Mouse (Mus musculus) lung, postnatal 0 days (tissue): ENCODE measurements around the gene Gm20388. TPM values are rescaled to one million over a fixed set of nuclear protein-coding genes. Genes with fewer than 3 reads are reported as not detected.
A peak's percentile ranks its signal among the peaks of the same experiment; 100 is the strongest.
"Not testable (repeated sequence)": the region's sequence is repeated elsewhere in the genome, so short reads cannot be mapped to it uniquely, and the experiment has no call there.

Source experiments
- ATAC-seq: fragments of 200-750 bp; cut with Nextera tagmentation; 2 replicates; pipeline ENCODE4 v1.8.0; 2017; ENCODE audit warnings: moderate library complexity
- DNase-seq: peaks from one replicate; pipeline ENCODE4 v3.0.0-alpha.2; 2016; ENCODE audit warnings: low spot score
- H3K27ac ChIP-seq: fragments of 300-500 bp; sonication (generic); 2 replicates; pipeline ENCODE4 v1.5.1; 2014; ENCODE audit warnings: antibody characterized with exemption, mild to moderate bottlenecking, low read length, mixed read lengths
- H3K27me3 ChIP-seq: fragments of 300-500 bp; sonication (generic); replicated peaks from 2 replicates; pipeline ENCODE4 v1.6.1; 2014; ENCODE audit warnings: low read length, mixed read lengths; ENCODE audit not compliant: insufficient read depth
- H3K36me3 ChIP-seq: fragments of 300-500 bp; sonication (generic); 2 replicates; pipeline ENCODE4 v1.6.1; 2014; ENCODE audit warnings: low read length, mixed read lengths; ENCODE audit not compliant: insufficient read depth
- H3K4me1 ChIP-seq: fragments of 300-500 bp; sonication (generic); 2 replicates; pipeline ENCODE4 v1.6.1; 2014; ENCODE audit warnings: antibody characterized with exemption, low read depth, low read length, mixed read lengths; ENCODE audit not compliant: insufficient read depth
- H3K4me2 ChIP-seq: fragments of 300-500 bp; sonication (generic); replicated peaks from 2 replicates; pipeline ENCODE4 v1.6.1; 2014; ENCODE audit warnings: low read depth, mild to moderate bottlenecking, low read length, moderate library complexity, mixed read lengths
- H3K4me3 ChIP-seq: fragments of 300-500 bp; sonication (generic); 2 replicates; pipeline ENCODE4 v1.5.1; 2014; ENCODE audit warnings: low read depth, low read length
- H3K9ac ChIP-seq: fragments of 300-500 bp; sonication (generic); replicated peaks from 2 replicates; pipeline ENCODE4 v1.6.1; 2014; ENCODE audit warnings: low read depth, mild to moderate bottlenecking
- H3K9me3 ChIP-seq: fragments of 300-500 bp; sonication (generic); 2 replicates; pipeline ENCODE4 v1.6.1; 2016; ENCODE audit warnings: low read length, mixed read lengths
- CTCF ChIP-seq: IDR thresholded peaks from 2 replicates; pipeline ENCODE4 v1.5.1; 2016; ENCODE audit warnings: antibody characterized with exemption, mild to moderate bottlenecking
- EP300 ChIP-seq: IDR thresholded peaks from 2 replicates; pipeline ENCODE4 v1.6.1; 2016; ENCODE audit warnings: antibody characterized with exemption, mild to moderate bottlenecking, control low read depth
- WGBS: fragments of 180-500 bp; shearing (Covaris S2); extraction: QIAGEN DNeasy Blood & Tissue Kit; methylation state at CpG from one replicate; pipeline ENCODE4 v1.1.7; 2014; 5-methylcytosine and 5-hydroxymethylcytosine counted together
- polyA plus RNA-seq: library from polyadenylated mRNA; unstranded; fragments of >200 nt; fragmentation: Nextera tagmentation; extraction: Ambion mirVana; gene quantifications from 2 replicates; pipeline ENCODE4 v1.2.1, GENCODE M21; 2015

Gm20388 gene
- polyA plus RNA-seq, 1 experiment from 2014 or later = not detected

DNA sequence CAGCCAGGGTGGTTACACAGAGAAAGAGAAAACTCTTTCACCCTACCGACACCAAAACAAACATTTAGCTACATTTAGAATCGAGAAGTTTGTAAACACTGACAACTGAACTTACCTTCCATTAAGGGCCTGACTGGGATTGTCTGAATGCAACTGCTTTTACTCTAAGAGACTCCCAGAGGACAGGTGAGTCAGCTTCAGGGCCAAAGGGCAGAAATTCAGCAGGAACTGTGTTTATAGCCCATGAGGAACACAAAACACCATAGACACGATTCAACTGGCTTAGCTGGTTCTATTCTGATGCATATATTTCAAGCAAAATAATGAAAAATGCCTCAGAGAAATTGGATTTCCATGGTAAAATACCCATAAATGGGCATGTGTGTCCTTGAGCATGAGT lies 4104.1 kb downstream of the Gm20388 start:
- DNase-seq (no peak), ATAC-seq (no peak)
- Histone ChIP-seq H3K4me1 (peaks cover 4% of the 10 kb centered on the region; the same call in 1 of the 2 replicates), H3K36me3 (no peaks in the 10 kb centered on the region), H3K27me3 (no peaks in the 10 kb centered on the region), H3K9me3 (no peaks in the 10 kb centered on the region), H3K27ac (no peak overlapping the region), H3K4me3 (no peak overlapping the region), H3K4me2 (no peak overlapping the region), H3K9ac (no peak overlapping the region)
- TF ChIP-seq EP300 = no peak
- TF ChIP-seq CTCF = no peak
- WGBS = 45% methylated on average over 3 of the region's 3 CpGs

DNA sequence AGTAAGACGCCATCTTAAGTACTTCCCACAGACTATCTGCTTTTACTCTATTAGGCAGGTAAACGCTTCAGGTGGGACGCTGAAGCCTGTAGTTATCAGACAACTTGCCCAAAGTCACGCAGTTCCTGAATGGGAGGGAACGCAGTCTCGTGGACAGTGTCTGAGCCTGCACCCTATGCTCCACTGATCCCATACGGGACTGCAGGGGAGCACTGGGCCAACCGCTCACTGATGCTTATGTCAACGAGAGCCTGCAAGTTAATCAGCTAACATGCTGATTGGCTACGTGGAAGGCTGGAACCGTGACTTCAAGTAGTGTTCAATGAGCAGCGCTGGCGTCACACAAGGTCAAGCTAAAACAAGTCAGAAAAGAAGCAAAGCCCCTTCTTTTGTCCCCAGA lies 4109.1 kb downstream of the Gm20388 start:
- no peak overlapping the region for H3K9ac ChIP-seq
- no peak overlapping the region for H3K27ac ChIP-seq
- H3K4me2 ChIP-seq = peak overlapping the region; percentile 85
- peak overlapping the region; percentile 70; the same call in 1 of the 2 replicates for H3K4me3 ChIP-seq
- TF ChIP-seq CTCF (no peak), EP300 (no peak)
- 21% methylated on average over 13 of the region's 13 CpGs for WGBS
- H3K9me3 ChIP-seq = no peaks in the 10 kb centered on the region
- ATAC-seq (no peak), DNase-seq (peak; percentile 16)
- no peaks in the 10 kb centered on the region for H3K36me3 ChIP-seq
- no peaks in the 10 kb centered on the region for H3K27me3 ChIP-seq
- H3K4me1 ChIP-seq = peaks cover 5% of the 10 kb centered on the region; the same call in 1 of the 2 replicates

DNA sequence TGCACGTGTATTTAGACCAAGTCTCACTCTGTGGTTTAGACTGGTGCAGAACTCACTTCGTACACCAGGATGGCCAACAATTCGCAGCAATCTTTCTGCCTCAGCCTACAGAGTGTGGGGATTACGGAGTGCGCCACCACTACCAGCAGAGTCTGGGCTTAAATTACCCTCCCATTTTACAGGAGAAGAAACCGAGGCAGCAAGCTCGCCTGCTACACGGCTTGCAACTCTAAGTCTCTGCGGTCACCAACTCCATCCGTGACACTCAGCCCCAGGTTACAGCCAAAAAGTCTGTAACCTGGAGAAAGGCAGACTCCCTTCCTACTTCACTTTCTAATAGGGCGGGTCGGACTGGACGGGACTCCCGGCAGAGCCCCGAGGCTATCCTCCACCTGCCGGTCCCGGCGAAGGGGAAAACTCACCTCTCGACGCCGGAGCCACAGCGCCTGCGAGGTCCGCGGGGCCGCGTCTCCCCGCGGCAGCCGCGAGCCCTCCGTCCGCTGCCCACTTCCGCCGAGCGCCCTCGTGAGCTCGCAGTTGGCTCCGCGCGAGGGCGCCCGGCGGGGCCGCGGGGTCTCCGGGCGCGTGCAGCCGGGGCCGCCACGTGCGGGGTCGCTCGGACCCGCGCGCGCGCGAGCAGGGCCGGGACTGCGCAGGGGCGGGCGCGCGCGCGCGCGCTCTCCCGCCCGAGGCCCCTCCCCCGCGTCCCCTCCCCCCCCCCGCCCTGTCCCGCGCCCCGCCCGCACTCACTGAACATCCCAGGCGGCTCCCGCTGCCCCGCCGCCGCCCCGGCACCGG lies 4110.0 kb downstream of the Gm20388 start:
- H3K4me1 ChIP-seq = peaks cover 5% of the 10 kb centered on the region; the same call in 1 of the 2 replicates
- H3K27me3 ChIP-seq = no peaks in the 10 kb centered on the region
- peak; percentile 79 for DNase-seq
- no peak for TF ChIP-seq EP300
- TF ChIP-seq CTCF = 0 out of 2 replicates have a peak, but pooled peaks have one; percentile 7
- peak overlapping the region; percentile 85 for H3K4me2 ChIP-seq
- WGBS = under 1% methylated on average over 46 of the region's 87 CpGs
- H3K36me3 ChIP-seq = no peaks in the 10 kb centered on the region
- no peaks in the 10 kb centered on the region for H3K9me3 ChIP-seq
- peak overlapping the region; percentile 70 for H3K4me3 ChIP-seq
- ATAC-seq = peak; percentile 85
- H3K9ac ChIP-seq = peak overlapping the region; percentile 51
- peak overlapping the region; percentile 86 for H3K27ac ChIP-seq

DNA sequence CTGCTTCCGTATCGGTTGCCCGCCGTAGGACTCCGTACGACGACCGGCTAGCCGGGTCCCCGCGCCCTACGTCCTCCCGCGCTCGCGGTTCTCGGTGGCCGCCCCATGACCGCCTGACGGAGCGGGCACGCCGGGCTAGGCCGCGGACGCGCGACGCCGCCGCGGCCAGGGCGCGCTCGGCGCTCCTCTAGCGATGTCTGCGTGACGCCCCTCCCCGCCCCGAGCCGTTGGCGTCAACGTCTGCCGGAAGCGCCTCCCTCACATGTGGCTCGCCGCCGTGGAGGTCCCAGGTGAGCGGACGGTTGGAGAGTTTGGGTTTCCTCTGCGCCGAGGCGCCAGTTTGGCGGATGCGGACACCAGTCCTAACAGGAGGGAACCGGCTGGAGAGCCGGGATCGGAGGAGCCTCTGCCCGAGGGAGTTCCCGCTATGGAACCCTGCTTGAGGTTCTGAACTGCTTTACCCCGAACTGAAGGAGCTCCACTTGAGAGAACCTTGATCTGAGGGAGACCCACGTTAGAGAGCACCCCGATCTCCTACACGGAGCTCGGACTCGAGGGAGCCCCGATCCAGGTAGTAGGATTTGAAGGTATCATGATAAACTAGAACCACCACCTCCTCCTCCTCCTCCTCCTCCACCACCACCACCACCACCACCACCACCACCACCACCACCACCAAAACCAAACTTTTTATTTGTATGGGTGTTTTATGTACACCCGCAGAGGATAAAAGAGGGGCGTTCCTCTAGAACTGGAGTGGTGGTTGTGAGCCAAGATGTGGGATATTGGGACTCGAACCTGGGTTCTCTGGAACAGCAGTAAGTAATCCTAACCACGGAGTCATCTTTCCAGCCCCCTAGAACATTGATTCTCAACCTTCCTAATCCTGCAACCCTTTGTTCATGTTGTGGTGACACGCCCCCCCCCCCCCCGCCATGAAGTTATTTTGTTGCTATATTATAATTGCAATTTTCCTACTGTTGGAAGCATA lies 4110.9 kb downstream of the Gm20388 start, which contains the start of the genes Taf5l and Urb2:
Taf5l (minus strand) TSS at position 161 of the 991 bp plus-strand sequence.
Urb2 (plus strand) TSS at position 272 of the 991 bp plus-strand sequence.
- WGBS = under 1% methylated on average over 61 of the region's 74 CpGs
- peak within 1 kb of the TSS; percentile 85 for H3K4me2 ChIP-seq
- H3K9me3 ChIP-seq = no peaks in the 10 kb centered on the region
- peak within 1 kb of the TSS; percentile 86 for H3K27ac ChIP-seq
- H3K36me3 ChIP-seq = no peaks in the 10 kb centered on the region
- DNase-seq (peak; percentile 95), ATAC-seq (peak; percentile 94)
- TF ChIP-seq EP300 (no peak), CTCF (no peak)
- peaks cover 5% of the 10 kb centered on the region; the same call in 1 of the 2 replicates for H3K4me1 ChIP-seq
- no peaks in the 10 kb centered on the region for H3K27me3 ChIP-seq
- H3K4me3 ChIP-seq = peak within 1 kb of the TSS; percentile 70
- peak within 1 kb of the TSS; percentile 51 for H3K9ac ChIP-seq

DNA sequence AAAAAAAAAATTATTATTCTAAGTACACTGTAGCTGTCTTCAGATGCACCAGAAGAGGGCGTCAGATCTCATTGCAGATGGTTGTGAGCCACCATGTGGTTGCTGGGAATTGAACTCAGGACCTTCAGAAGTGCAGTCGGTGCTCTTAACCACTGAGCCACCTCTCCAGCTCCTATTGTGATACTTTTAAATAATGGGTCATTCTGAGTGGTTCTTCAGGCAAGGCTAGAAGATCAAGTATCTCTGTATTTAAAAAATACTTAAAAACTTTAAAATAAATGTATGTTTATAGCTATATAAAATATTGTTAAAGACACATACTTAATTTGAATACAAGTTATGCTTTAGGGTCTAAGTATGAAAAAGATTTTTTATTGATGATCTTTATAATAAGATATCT lies 4115.6 kb downstream of the Gm20388 start:
- not testable (repeated sequence) for H3K27me3 ChIP-seq, H3K4me3 ChIP-seq, H3K4me1 ChIP-seq, H3K9me3 ChIP-seq, H3K4me2 ChIP-seq, H3K36me3 ChIP-seq, DNase-seq, H3K27ac ChIP-seq, H3K9ac ChIP-seq, ATAC-seq
- 61% methylated on average over 2 of the region's 2 CpGs for WGBS

DNA sequence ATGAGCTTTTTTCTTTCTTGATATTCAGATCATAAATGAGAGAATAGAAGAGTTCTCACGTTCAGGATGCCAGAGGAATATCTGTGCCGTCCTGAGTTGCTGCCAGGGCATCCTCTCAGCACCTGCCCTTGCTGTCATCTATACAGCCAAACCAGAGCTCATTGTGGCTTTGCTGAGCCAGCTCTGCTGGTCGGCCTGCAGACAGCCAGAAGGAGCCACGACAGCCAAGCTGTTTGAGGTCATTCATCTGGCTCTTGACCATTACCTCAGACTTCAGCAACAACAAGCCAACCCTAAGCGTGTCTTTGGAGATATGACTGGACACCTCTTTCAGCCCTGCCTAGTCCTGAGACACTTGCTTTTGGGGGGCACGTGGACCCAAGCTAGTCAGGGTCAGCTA lies 4117.2 kb downstream of the Gm20388 start:
- no peak for DNase-seq
- Histone ChIP-seq H3K9ac (no peak overlapping the region), H3K4me3 (no peak overlapping the region), H3K4me2 (no peak overlapping the region), H3K36me3 (peaks cover 10% of the 10 kb centered on the region), H3K27me3 (no peaks in the 10 kb centered on the region), H3K27ac (no peak overlapping the region), H3K9me3 (no peaks in the 10 kb centered on the region), H3K4me1 (no peaks in the 10 kb centered on the region)
- ATAC-seq = no peak
- TF ChIP-seq EP300 = no peak
- no peak for TF ChIP-seq CTCF
- WGBS = 82% methylated on average over 6 of the region's 6 CpGs
